8 mouse cellular contexts compared by ENCODE assay signal in genomic region chr11:46436760-46437458, GRCm38 (mm10). TPM values are rescaled to one million over a fixed set of nuclear protein-coding genes. Genes with fewer than 3 reads are reported as not detected.
DNase-seq lines count a peak whose midpoint lies in the region; ATAC-seq lines count a peak whose summit lies in the region.

TSS of gene Med7 (plus strand) at chr11:46436925.

- H3K4me1 ChIP-seq in hindbrain, embryonic 11.5 days (replicated peaks; ENCODE audit: control insufficient read depth, insufficient read depth, low read length), result no peaks in the 10 kb centered on the region; the same call in 1 of the 2 replicates

- no peaks in the 10 kb centered on the region for H3K27me3 ChIP-seq in hindbrain, embryonic 11.5 days (ENCODE audit: control insufficient read depth, insufficient read depth, low read length)

- WGBS in hindbrain, embryonic 11.5 days, result 1% methylated on average over 58 of the region's 59 CpGs

- H3K4me3 ChIP-seq in hindbrain, embryonic 11.5 days (ENCODE audit: low read depth, low read length), result peak within 1 kb of the TSS; percentile 94

- ATAC-seq in hindbrain, embryonic 11.5 days (ENCODE audit: low FRiP score), result peak; percentile 99

- peak within 1 kb of the TSS; percentile 64 for H3K4me2 ChIP-seq in hindbrain, embryonic 11.5 days (replicated peaks; ENCODE audit: low read depth, low read length)

- peak within 1 kb of the TSS; percentile 92 for H3K9ac ChIP-seq in hindbrain, embryonic 11.5 days (ENCODE audit: low read depth, low read length)

- H3K9me3 ChIP-seq in hindbrain, embryonic 11.5 days (ENCODE audit: control insufficient read depth, low read length), result no peaks in the 10 kb centered on the region

- peak; percentile 93 for DNase-seq in Muller cell, postnatal 12 days (ENCODE audit: inconsistent ontology term)
- peak; percentile 97 for DNase-seq in cerebellum, adult 9-11 months
- DNase-seq in frontal cortex, adult 2 months (ENCODE audit: extremely low spot score in 1 of 2, low spot score in 1 of 2), result peak; percentile 96 to 97
- peak; percentile 94 for DNase-seq in hindbrain, embryonic 11.5 days (ENCODE audit: low spot score)
- peak; percentile 87 to 91 for DNase-seq in layer of hippocampus, postnatal 10 days (ENCODE audit: low spot score in 2 of 2)
- peak; percentile 97 for DNase-seq in lung, postnatal 10 days
- peak; percentile 88 for DNase-seq in ovary, postnatal 36 days (ENCODE audit: low spot score)
- DNase-seq in thymus, postnatal 25 days, result peak; percentile 92

- peak within 1 kb of the TSS; percentile 87 for H3K27ac ChIP-seq in hindbrain, embryonic 11.5 days (ENCODE audit: low read depth, low read length)

- no peaks in the 10 kb centered on the region for H3K36me3 ChIP-seq in hindbrain, embryonic 11.5 days (ENCODE audit: control insufficient read depth, insufficient read depth, low read length)

RNA-seq across cellular contexts. Expression of gene Med7, which starts in this region (rescaled TPM):
- 31.8 and 32.2 TPM in 2 replicates for polyA plus RNA-seq in frontal cortex, adult 2 months (2012; rRNA removed)
- polyA plus RNA-seq in hindbrain, embryonic 11.5 days (2014; fragmentation: Nextera tagmentation; extraction: Ambion mirVana), result 104 and 109 TPM in 2 replicates
- 10 to 100 TPM; 38.6 to 40.4 TPM for total RNA-seq in layer of hippocampus, postnatal 10 days (2021)

Comparison
In these comparisons a context has a peak if more than half of its experiments do, and no peak if none do; other contexts are left out.
1. Peak in every context shown above with its lines: DNase-seq, ATAC-seq, H3K4me3 ChIP-seq and H3K27ac ChIP-seq.